Mouse (Mus musculus) frontal cortex, postnatal 36 days (tissue): ENCODE data around the gene Gm21887.
"Not testable (repeated sequence)": the region's sequence is repeated elsewhere in the genome, so short reads cannot be mapped to it uniquely, and the experiment has no call there.

ENCODE experiments used
- DNase-seq, 2 experiments: peaks; one replicate each; pipeline ENCODE4 v3.0.0; 2022; ENCODE audit warnings: low spot score in 2 of 2

Gene Gm21887

DNA sequence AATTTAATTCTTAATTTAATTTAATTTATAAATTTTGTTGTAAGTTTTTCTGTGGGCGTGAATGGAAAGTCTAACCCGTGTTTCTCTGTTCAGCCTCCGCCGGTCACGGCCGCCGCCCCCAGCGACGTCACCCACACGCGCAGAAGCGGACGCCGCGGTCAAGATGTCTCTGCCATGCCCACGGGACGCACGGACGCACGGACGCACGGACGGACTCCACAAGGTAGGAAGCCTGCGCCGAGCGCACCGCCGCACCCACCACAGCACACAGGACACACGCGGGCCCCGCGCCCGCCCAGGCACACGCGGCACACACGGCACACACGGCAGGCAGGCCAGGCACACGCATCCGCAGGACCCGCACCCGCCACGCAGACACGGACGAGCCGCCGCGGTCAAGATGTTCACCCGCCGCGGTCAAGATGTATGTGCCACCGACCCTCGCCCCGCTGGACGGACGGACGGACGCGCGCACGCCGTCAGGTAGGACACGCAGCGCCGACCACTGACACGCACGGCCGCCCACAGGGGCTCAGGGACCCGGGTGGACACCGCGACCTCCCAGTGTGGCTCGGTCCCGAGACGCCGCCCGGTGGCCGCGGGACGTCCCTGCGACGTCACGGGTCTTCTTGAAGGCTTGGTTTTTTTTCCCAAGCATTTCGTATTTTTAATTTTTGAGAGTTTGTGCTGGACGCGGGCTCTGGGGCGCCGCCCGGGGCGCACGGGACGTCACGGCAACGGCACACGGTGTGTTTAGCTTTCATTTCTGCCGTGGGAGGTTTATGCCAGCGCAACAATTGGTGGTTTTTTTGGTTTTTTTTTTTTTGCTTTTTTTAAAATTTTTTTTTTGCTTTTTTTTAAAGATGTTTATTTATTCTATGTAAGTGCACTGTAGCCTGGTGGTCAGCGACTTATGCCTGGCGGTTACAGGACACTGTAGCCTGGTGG lies 1.4 kb downstream of the Gm21887 start:
- DNase-seq: peak; percentile 69 to 75

DNA sequence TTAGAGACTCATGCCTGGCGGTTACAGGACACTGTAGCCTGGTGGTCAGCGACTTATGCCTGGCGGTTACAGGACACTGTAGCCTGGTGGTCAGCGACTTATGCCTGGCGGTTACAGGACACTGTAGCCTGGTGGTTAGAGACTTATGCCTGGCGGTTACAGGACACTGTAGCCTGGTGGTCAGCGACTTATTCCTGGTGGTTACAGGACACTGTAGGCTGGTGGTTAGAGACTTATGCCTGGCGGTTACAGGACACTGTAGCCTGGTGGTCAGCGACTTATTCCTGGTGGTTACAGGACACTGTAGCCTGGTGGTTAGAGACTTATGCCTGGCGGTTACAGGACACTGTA lies 2.0 kb downstream of the Gm21887 start:
- not testable (repeated sequence) for DNase-seq

DNA sequence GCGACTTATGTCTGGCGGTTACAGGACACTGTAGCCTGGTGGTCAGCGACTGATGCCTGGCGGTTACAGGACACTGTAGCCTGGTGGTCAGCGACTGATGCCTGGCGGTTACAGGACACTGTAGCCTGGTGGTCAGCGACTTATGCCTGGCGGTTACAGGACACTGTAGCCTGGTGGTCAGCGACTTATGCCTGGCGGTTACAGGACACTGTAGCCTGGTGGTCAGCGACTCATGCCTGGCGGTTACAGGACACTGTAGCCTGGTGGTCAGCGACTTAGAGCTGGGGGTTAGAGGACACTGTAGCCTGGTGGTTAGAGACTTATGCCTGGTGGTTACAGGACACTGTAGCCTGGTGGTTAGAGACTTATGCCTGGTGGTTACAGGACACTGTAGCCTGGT lies 4.0 kb downstream of the Gm21887 start:
- not testable (repeated sequence) for DNase-seq

DNA sequence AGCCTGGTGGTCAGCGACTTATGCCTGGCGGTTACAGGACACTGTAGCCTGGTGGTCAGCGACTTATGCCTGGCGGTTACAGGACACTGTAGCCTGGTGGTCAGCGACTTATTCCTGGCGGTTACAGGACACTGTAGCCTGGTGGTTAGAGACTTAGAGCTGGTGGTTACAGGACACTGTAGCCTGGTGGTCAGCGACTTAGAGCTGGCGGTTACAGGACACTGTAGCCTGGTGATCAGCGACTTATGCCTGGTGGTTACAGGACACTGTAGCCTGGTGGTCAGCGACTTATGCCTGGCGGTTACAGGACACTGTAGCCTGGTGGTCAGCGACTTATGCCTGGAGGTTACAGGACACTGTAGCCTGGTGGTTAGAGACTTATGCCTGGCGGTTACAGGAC lies 4.6 kb downstream of the Gm21887 start:
- DNase-seq: not testable (repeated sequence)

DNA sequence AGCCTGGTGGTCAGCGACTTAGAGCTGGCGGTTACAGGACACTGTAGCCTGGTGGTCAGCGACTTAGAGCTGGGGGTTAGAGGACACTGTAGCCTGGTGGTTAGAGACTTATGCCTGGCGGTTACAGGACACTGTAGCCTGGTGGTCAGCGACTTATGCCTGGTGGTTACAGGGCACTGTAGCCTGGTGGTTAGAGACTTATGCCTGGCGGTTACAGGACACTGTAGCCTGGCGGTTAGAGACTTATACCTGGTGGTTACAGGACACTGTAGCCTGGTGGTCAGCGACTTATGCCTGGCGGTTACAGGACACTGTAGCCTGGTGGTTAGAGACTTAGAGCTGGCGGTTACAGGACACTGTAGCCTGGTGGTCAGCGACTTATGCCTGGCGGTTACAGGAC lies 6.4 kb downstream of the Gm21887 start:
- DNase-seq: not testable (repeated sequence)

DNA sequence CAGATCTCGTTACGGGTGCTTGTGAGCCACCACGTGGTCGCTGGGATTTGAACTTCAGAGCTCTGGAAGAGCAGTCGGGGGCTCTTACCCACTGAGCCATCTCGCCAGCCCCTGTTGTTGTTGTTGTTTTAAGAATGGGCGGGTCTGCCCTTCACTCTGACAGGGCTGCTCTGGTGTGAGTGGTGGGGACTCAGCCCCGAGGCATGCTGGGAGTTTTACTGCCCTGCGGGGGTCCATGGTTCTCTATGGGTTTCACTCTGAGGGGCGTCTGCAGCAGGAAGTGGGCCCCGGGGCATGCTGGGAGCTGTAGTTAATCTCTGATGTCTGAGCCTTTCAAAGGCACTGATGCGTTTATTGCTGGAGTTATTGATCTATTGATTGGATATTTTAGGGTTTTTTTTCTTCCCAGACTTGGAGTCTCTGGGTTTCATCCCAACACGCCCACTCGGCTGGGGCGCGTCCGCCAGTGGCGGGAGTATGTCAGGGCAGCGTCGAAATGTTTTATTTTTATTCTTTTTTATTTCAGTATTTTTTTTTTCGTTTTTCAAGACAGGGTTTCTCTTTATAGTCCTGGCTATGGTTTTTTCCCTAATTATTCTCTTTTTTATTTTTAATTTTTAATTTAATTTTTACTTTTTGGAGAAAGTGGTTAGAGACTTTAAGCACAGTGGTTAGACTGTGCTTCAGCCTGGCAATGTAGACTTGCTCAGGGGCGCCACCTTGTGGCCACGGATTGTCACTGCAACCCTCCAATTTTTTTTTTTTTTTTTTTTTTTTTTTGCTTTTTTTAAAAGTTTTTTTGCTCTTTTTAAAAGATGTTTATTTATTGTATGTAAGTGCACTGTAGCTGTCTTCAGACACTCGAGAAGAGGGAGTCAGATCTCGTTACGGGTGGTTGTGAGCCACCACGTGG lies 8.1 kb downstream of the Gm21887 start:
- DNase-seq: not testable (repeated sequence)

DNA sequence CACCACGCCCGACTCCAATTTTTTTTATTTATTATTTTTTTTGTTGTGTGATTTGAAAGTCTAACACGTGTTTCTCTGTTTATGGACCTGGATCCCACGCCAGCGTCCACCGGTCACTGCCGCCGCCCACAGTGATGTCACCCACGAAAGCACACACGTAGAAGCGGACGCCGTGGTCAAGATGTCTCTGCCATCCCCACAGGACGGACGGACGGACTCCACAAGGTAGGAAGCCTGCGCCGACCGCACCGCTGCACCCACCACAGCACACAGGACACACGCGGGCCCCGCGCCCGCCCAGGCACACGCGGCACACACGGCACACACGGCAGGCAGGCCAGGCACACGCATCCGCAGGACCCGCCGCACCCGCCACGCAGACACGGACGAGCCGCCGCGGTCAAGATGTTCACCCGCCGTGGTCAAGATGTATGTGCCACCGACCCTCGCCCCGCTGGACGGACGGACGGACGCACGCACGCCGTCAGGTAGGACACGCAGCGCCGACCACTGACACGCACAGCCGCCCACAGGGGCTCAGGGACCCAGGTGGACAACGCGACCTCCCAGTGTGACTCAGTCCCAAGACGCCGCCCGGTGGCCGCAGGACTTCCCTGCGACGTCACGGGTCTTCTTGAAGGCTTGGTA lies 9.2 kb downstream of the Gm21887 start:
- DNase-seq: not testable (repeated sequence)

DNA sequence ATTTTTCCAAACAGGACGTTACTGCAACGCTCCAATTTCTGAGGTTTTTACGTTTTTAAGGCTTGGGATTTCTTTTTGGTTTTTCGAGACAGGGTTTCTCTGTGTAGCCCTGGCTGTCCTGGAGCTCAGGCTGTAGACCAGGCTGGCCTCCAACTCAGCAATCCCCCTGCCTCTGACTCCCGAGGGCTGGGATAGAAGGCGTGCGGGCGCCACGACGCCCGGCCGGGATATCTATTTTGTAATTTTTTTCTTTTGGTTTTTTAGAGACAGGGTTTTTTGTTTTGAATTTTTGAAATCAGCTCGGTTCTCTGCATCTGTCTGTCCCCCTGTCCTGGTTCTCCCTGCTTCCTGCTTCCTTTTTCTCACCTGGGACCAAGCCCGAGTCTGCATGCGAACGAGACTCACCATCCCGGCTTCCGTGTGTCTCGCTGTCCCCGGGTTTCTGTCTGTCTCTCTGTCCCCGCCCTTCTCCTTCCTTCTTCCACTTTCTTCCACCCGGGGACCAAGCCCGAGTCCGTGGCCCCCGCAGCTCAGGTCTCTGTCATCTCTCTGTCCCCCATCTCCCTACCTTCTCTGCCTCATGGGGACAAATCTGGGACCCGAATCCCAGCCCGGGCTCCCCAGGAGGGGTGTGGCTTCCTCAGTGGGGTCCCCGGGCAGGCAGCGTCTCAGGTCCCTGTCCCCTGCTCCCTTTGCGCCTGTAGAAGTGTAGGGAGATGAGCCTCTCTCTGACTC lies 9.9 kb downstream of the Gm21887 start:
- not testable (repeated sequence) for DNase-seq

DNA sequence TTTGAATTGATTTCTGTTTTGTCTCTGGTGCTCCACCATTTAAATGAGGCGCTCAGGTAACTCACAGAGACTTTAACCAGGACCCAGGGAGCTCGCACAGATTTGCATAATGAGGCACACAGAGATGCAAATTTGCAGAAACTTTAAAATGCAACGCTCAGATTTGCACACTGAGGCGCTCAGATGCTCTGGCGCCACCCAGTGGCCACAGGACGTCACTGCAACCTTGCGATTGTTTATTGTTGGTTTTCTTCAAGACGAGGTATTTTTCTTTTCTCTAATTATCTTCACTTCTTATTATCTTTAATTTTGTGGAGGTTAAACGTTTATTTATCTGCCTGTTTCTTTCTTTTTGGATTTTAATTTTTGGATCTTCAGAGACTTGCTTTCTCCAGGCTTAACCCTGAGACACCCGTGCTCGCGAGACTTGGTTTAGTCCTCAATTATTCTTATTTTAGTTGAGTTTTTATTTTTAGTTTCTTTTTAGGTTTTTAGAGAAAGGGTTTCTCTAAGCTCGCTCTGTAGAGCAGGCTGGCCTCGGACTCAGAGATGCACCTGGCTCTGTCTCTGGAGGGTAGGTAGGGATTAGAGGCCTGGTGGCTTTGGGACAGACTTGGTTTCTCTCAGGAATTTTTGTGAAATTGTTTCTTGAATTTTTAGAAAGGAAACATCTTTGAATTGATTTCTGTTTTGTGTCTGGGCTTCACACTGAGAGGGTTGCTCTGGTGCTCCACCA lies 10.7 kb downstream of the Gm21887 start:
- DNase-seq: peak; percentile 93 to 100

DNA sequence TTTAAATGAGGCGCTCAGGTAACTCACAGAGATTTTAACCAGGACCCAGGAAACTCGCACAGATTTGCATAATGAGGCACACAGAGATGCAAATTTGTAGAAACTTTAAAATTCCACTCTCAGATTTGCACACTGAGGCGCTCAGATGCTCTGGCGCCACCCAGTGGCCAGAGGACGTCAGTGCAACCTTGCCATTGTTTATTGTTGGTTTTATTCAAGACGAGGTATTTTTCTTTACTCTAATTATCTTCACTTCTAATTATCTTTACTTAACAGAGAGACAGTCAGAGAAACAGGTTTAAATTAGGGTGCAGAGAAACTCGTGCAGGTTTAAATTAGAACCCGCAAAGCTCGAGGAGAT lies 11.2 kb downstream of the Gm21887 start:
- DNase-seq: peak; percentile 78 to 94

DNA sequence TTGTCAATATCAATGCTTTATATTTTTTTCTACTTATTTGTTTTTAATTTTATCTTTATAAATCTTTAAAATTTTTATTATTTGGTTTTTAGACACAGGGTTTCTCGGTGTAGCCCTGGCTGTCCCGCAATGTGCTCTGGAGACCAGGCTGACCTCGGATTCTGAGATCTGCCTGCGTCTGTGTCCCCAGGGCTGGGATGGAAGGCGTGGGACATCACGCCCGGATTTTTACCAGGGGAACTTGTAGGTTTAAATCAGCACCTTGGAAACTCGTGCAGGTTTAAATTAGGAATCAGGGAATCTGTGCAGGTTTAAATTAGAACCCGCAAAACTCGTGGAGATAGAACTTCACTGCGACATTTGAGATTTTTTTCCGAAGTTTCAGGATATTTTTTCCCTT lies 11.7 kb downstream of the Gm21887 start:
- not testable (repeated sequence) for DNase-seq

DNA sequence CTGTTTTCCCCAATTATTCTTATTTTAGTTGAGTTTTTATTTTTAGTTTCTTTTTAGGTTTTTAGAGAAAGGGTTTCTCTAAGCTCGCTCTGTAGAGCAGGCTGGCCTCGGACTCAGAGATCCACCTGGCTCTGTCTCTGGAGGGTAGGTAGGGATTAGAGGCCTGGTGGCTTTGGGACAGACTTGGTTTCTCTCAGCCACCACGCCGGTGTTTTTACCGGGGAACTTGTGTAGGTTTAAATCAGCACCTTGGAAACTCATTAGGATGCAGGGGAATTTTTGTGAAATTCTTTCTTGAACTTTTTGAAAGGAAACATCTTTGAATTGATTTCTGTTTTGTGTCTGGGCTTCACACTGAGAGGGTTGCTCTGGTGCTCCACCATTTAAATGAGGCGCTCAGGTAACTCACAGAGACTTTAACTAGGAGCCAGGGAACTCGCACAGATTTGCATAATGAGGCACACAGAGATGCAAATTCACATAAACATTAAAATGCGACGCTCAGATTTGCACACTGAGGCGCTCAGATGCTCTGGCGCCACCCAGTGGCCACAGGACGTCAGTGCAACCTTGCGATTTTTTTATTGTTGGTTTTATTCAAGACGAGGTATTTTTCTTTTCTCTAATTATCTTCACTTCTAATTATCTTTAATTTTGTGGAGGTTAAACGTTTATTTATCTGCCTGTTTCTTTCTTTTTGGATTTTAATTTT lies 12.4 kb downstream of the Gm21887 start:
- DNase-seq: peak; percentile 71 to 91
